Mouse (Mus musculus): ENCODE measurements around the gene Alk. TPM values are rescaled to one million over a fixed set of nuclear protein-coding genes. Genes with fewer than 3 reads are reported as not detected.

Gene Alk
- polyA plus RNA-seq, 1 experiment from 2014 or later, result 0.11 TPM

DNA sequence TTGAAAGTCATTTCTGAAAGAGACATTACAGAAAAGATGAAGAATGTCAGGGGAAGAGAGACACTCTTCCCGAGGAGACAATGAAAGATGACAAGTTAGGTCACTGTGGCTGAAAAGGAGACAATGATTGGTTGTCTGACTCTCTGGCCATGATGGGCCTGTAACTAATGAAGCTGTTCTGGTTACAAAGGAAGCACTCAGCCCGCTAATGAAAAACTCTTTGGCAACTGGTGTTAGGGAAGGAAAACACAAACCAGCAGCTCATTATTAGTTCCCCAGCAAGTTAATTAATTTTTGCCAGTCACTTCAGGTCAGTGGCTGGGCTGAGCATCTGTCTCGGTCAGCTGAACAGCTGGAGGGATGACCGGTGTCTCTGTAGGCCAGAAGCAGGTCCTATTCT is 271.5 kb downstream of the Alk start:
- Histone ChIP-seq H3K27me3 (ENCODE audit: control insufficient read depth, insufficient read depth, low read length) (no peaks in the 10 kb centered on the region), H3K4me3 (ENCODE audit: low read length) (no peak overlapping the region), H3K27ac (ENCODE audit: low read depth, low read length) (no peak overlapping the region), H3K4me2 (replicated peaks; ENCODE audit: low read depth, low read length) (no peak overlapping the region), H3K4me1 (ENCODE audit: control insufficient read depth, insufficient read depth, low read length) (no peaks in the 10 kb centered on the region), H3K9ac (ENCODE audit: low read depth, low read length) (no peak overlapping the region), H3K36me3 (ENCODE audit: control insufficient read depth, insufficient read depth, low read length) (no peaks in the 10 kb centered on the region), H3K9me3 (ENCODE audit: control insufficient read depth, low read length) (no peaks in the 10 kb centered on the region)
- 49% methylated on average over 4 of the region's 4 CpGs for WGBS
- ATAC-seq (ENCODE audit: low FRiP score, low TSS enrichment), result no peak

DNA sequence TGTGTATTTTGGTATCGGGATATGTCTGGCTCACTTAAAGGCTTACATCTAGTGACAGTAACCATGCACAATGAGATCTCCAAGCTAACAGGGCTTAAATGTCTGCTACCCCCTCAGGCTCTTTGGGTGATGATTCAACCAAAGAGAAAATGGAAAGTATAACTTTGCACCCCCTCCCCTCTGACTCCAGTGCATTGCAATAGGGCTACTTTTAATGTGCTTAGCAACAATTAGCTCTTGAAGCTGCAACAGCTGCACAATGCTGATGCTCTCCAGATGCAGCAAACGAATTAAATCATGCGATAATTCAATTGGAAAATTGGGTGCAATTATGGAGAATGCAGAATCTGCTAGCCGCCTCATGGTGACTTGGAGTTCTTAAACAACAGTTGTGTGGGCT is 278.5 kb downstream of the Alk start:
- no peak overlapping the region for H3K4me3 ChIP-seq (ENCODE audit: low read length)
- WGBS, result 93% methylated on average over 4 of the region's 4 CpGs
- no peaks in the 10 kb centered on the region for H3K4me1 ChIP-seq (ENCODE audit: control insufficient read depth, insufficient read depth, low read length)
- no peak overlapping the region for H3K9ac ChIP-seq (ENCODE audit: low read depth, low read length)
- H3K9me3 ChIP-seq (ENCODE audit: control insufficient read depth, low read length), result no peaks in the 10 kb centered on the region
- ATAC-seq (ENCODE audit: low FRiP score, low TSS enrichment), result no peak
- H3K36me3 ChIP-seq (ENCODE audit: control insufficient read depth, insufficient read depth, low read length), result no peaks in the 10 kb centered on the region
- no peak overlapping the region for H3K27ac ChIP-seq (ENCODE audit: low read depth, low read length)
- no peaks in the 10 kb centered on the region for H3K27me3 ChIP-seq (ENCODE audit: control insufficient read depth, insufficient read depth, low read length)
- H3K4me2 ChIP-seq (replicated peaks; ENCODE audit: low read depth, low read length), result no peak overlapping the region

DNA sequence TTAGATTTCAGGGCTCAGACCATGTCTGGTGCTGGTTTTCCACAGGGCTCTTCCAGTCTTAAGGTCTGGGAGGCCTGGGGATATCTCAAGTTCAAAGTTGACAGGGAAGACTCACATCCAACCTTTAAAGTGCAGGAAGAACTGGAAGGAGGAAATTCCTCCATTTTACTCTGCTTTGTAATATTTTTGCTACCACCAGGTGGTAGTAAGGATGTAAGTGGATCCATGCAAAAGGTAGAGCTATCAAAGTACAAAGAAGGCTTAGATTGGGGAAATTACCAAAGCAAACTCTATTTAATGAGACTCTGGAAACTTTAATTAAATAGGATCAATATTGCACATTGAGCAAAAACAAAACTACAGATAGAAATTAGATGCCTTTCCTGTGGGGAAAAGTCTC is 284.9 kb downstream of the Alk start:
- Histone ChIP-seq H3K9ac (ENCODE audit: low read depth, low read length) (no peak overlapping the region), H3K4me3 (ENCODE audit: low read length) (no peak overlapping the region), H3K4me2 (replicated peaks; ENCODE audit: low read depth, low read length) (no peak overlapping the region), H3K36me3 (ENCODE audit: control insufficient read depth, insufficient read depth, low read length) (no peaks in the 10 kb centered on the region), H3K27me3 (ENCODE audit: control insufficient read depth, insufficient read depth, low read length) (no peaks in the 10 kb centered on the region), H3K4me1 (ENCODE audit: control insufficient read depth, insufficient read depth, low read length) (no peaks in the 10 kb centered on the region), H3K27ac (ENCODE audit: low read depth, low read length) (no peak overlapping the region), H3K9me3 (ENCODE audit: control insufficient read depth, low read length) (no peaks in the 10 kb centered on the region)
- no peak for ATAC-seq (ENCODE audit: low FRiP score, low TSS enrichment)

DNA sequence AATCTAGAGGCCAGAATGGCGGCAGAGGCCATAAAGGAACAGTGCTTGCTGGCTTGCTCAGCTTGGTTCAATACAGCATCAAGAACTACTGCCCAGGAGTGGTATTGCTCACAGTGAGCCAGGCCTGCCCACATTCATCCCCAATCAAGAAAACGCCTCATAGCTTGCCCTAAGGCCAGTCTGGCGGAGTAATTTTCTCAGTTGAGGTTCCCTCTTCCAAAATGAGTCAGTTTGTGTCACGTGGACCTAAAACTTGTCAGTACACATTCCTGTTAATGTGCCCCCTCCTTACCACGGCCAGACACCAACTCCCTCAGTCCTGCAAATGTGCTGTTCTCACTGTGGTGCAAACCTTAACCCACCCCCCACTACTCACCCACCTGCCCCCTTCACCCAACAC is 304.8 kb downstream of the Alk start:
- WGBS, result 84% methylated on average over 5 of the region's 5 CpGs
- H3K27me3 ChIP-seq (ENCODE audit: control insufficient read depth, insufficient read depth, low read length), result no peaks in the 10 kb centered on the region
- H3K9ac ChIP-seq (ENCODE audit: low read depth, low read length), result no peak overlapping the region
- no peak overlapping the region for H3K4me2 ChIP-seq (replicated peaks; ENCODE audit: low read depth, low read length)
- no peaks in the 10 kb centered on the region for H3K4me1 ChIP-seq (ENCODE audit: control insufficient read depth, insufficient read depth, low read length)
- no peak overlapping the region for H3K4me3 ChIP-seq (ENCODE audit: low read length)
- H3K27ac ChIP-seq (ENCODE audit: low read depth, low read length), result no peak overlapping the region
- H3K9me3 ChIP-seq (ENCODE audit: control insufficient read depth, low read length), result no peaks in the 10 kb centered on the region
- ATAC-seq (ENCODE audit: low FRiP score, low TSS enrichment), result no peak
- H3K36me3 ChIP-seq (ENCODE audit: control insufficient read depth, insufficient read depth, low read length), result no peaks in the 10 kb centered on the region

DNA sequence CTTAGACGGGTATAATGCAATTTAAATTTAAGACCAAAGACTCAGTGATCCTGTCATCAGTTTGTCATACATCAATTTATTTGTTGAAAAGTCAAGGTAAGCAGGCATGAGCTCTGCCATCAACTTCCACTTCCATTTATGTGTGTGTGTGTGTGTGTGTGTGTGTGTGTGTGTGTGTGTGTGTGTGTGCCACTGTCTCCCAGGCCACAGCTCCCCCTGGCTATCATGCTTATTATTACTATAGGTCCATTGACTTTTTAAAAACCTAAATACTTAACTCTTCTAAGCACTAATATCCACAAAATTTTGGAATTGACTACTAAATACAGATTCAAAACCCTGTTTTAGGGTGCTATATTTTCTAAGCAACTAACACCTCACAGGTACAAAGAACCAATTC is 308.1 kb downstream of the Alk start:
- Histone ChIP-seq H3K4me1 (ENCODE audit: control insufficient read depth, insufficient read depth, low read length) (no peaks in the 10 kb centered on the region), H3K36me3 (ENCODE audit: control insufficient read depth, insufficient read depth, low read length) (no peaks in the 10 kb centered on the region), H3K9me3 (ENCODE audit: control insufficient read depth, low read length) (no peaks in the 10 kb centered on the region), H3K4me3 (ENCODE audit: low read length) (no peak overlapping the region), H3K9ac (ENCODE audit: low read depth, low read length) (no peak overlapping the region), H3K4me2 (replicated peaks; ENCODE audit: low read depth, low read length) (no peak overlapping the region), H3K27me3 (ENCODE audit: control insufficient read depth, insufficient read depth, low read length) (no peaks in the 10 kb centered on the region), H3K27ac (ENCODE audit: low read depth, low read length) (no peak overlapping the region)
- no peak for ATAC-seq (ENCODE audit: low FRiP score, low TSS enrichment)
- 82% methylated on average over 1 of the region's 1 CpGs for WGBS

DNA sequence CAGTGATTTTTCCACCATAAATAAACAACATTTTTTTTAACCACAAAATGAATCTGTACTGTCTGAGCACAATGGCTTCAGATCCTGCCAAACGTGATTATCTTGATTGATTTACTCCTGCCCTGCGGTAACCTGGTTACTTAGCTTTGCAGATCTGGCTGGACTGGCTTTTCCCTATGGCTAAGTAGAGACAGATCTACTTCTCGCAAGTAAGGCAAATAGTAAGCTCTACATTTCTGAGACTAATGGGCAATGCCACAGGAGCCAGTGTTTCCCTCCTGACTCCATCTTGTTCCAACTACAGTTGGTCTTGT is 311.2 kb downstream of the Alk start:
- no peak overlapping the region for H3K4me2 ChIP-seq (replicated peaks; ENCODE audit: low read depth, low read length)
- H3K4me3 ChIP-seq (ENCODE audit: low read length), result no peak overlapping the region
- no peak overlapping the region for H3K27ac ChIP-seq (ENCODE audit: low read depth, low read length)
- H3K27me3 ChIP-seq (ENCODE audit: control insufficient read depth, insufficient read depth, low read length), result no peaks in the 10 kb centered on the region
- H3K36me3 ChIP-seq (ENCODE audit: control insufficient read depth, insufficient read depth, low read length), result no peaks in the 10 kb centered on the region
- 80% methylated on average over 3 of the region's 3 CpGs for WGBS
- no peak for ATAC-seq (ENCODE audit: low FRiP score, low TSS enrichment)
- no peaks in the 10 kb centered on the region for H3K9me3 ChIP-seq (ENCODE audit: control insufficient read depth, low read length)
- no peak overlapping the region for H3K9ac ChIP-seq (ENCODE audit: low read depth, low read length)
- no peaks in the 10 kb centered on the region for H3K4me1 ChIP-seq (ENCODE audit: control insufficient read depth, insufficient read depth, low read length)

DNA sequence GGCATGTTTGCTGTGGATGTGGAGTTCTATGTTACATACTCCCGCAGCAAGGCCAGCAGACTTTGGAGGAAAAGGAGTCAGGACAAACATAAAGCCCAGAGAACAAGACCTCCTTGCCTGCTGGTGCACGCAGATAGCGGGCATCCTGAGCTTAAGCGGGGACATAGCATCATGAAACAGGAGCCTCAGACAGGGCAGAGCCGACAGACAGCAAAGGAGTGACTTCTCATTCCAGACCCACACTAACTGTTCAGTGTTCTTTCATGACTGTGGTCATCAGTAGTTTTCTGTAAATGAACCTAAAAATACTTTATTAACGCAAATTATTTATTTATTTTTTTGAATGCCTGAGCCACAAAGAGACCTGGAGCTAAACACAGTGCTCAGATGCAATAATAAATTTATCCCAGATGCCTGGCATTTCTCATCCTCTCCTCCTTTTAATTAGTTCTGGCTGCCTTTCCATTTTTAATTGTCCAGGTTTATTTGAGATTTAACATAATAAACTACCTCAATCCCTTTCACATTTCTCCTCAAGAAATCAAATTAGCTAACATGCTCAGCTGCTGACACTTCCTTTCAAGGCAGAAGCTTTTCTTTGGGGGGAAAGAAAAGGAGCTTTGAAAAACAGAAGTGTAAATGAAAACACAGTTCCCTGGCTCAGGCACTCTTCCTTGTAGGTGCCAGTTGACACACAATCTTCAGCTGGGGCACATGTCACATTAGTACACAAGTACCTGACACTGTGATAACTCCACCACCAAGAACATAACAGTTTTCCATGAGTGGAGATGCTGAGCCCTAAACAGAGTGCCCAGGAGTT is 311.8 kb downstream of the Alk start:
- ATAC-seq (ENCODE audit: low FRiP score, low TSS enrichment), result no peak
- Histone ChIP-seq H3K9ac (ENCODE audit: low read depth, low read length) (no peak overlapping the region), H3K4me1 (ENCODE audit: control insufficient read depth, insufficient read depth, low read length) (no peaks in the 10 kb centered on the region), H3K27me3 (ENCODE audit: control insufficient read depth, insufficient read depth, low read length) (no peaks in the 10 kb centered on the region), H3K4me3 (ENCODE audit: low read length) (no peak overlapping the region), H3K36me3 (ENCODE audit: control insufficient read depth, insufficient read depth, low read length) (no peaks in the 10 kb centered on the region), H3K27ac (ENCODE audit: low read depth, low read length) (no peak overlapping the region), H3K4me2 (replicated peaks; ENCODE audit: low read depth, low read length) (no peak overlapping the region), H3K9me3 (ENCODE audit: control insufficient read depth, low read length) (no peaks in the 10 kb centered on the region)
- 83% methylated on average over 6 of the region's 6 CpGs for WGBS

DNA sequence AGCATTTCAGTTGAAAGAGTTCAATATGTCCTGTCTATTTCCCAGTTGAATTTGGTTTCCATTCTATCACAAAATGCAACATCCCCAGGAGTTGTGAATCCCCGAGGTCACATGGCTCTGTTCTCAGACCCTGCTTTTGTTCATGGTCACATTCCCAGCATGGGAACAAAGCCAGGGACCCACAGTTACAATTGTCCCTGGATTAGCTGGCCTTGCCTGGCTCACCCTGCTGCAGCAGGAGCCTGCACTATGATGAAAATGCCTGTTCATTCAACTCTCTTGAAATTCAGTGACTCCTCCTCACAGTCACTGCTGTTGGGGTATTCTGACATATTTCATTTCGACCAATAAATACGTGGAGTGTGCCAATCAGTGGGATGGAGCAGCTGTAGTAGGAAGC is 318.5 kb downstream of the Alk start:
- Histone ChIP-seq H3K4me1 (ENCODE audit: control insufficient read depth, insufficient read depth, low read length) (no peaks in the 10 kb centered on the region), H3K4me3 (ENCODE audit: low read length) (no peak overlapping the region), H3K27me3 (ENCODE audit: control insufficient read depth, insufficient read depth, low read length) (no peaks in the 10 kb centered on the region), H3K9ac (ENCODE audit: low read depth, low read length) (no peak overlapping the region), H3K36me3 (ENCODE audit: control insufficient read depth, insufficient read depth, low read length) (no peaks in the 10 kb centered on the region), H3K4me2 (replicated peaks; ENCODE audit: low read depth, low read length) (no peak overlapping the region), H3K27ac (ENCODE audit: low read depth, low read length) (no peak overlapping the region), H3K9me3 (ENCODE audit: control insufficient read depth, low read length) (no peaks in the 10 kb centered on the region)
- WGBS, result 68% methylated on average over 3 of the region's 3 CpGs
- ATAC-seq (ENCODE audit: low FRiP score, low TSS enrichment), result no peak

DNA sequence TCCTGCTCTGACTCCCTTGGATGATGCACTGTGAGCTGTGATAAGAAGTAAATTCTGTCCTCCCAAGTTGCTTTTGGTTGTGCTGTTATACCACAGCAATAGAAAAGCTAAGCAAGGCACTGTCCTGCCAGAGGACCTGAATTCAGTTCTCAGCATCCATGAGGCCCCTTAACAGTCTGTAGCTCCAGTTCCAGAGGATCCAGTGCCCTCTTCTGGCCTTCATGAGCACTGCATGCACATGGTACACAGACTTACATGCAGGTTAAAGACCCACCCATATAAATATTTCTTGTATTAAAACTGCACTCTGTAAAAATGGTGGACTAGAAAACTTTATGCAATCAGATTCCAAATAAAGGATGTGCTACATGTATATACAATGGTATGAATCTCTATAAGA is 326.1 kb downstream of the Alk start:
- no peak for ATAC-seq (ENCODE audit: low FRiP score, low TSS enrichment)
- H3K9ac ChIP-seq (ENCODE audit: low read depth, low read length), result no peak overlapping the region
- no peaks in the 10 kb centered on the region for H3K36me3 ChIP-seq (ENCODE audit: control insufficient read depth, insufficient read depth, low read length)
- no peak overlapping the region for H3K27ac ChIP-seq (ENCODE audit: low read depth, low read length)
- H3K4me1 ChIP-seq (ENCODE audit: control insufficient read depth, insufficient read depth, low read length), result no peaks in the 10 kb centered on the region
- no peak overlapping the region for H3K4me2 ChIP-seq (replicated peaks; ENCODE audit: low read depth, low read length)
- H3K4me3 ChIP-seq (ENCODE audit: low read length), result no peak overlapping the region
- H3K27me3 ChIP-seq (ENCODE audit: control insufficient read depth, insufficient read depth, low read length), result no peaks in the 10 kb centered on the region
- H3K9me3 ChIP-seq (ENCODE audit: control insufficient read depth, low read length), result no peaks in the 10 kb centered on the region
